Mouse (Mus musculus): ENCODE measurements at regions not wholly inside any gene's neighbourhood (a gene's known extent, or its start where the extent isn't known, plus 50 kb on each side); places are given as distances from the start of the nearest gene placed in this dataset.
"Not testable (repeated sequence)": the region's sequence is repeated elsewhere in the genome, so short reads cannot be mapped to it uniquely, and the experiment has no call there.

- not testable (repeated sequence) for H3K9ac ChIP-seq; H3K27me3 ChIP-seq; ATAC-seq (ENCODE audit: low read depth); H3K36me3 ChIP-seq; H3K4me2 ChIP-seq; H3K4me3 ChIP-seq; H3K4me1 ChIP-seq (replicated peaks); H3K27ac ChIP-seq (replicated peaks)
- peaks cover 35% of the 10 kb centered on the region; the same call in 1 of the 2 replicates for H3K9me3 ChIP-seq
- WGBS, result 90% methylated on average over 20 of the region's 20 CpGs
These were observed 79.6 kb downstream of the Gm10715 start for GRCm38 (mm10) chr9:3116311-3116710.

- no peaks in the 10 kb centered on the region for H3K4me1 ChIP-seq (replicated peaks)
- ATAC-seq (ENCODE audit: low read depth), result no peak
- no peak overlapping the region for H3K9ac ChIP-seq
- no peak overlapping the region for H3K4me2 ChIP-seq
- H3K27me3 ChIP-seq, result no peaks in the 10 kb centered on the region
- no peak overlapping the region for H3K4me3 ChIP-seq
- H3K27ac ChIP-seq (replicated peaks), result no peak overlapping the region
- H3K36me3 ChIP-seq, result no peaks in the 10 kb centered on the region
- H3K9me3 ChIP-seq, result peaks cover 45% of the 10 kb centered on the region
These were observed 124.5 kb downstream of the Gm10715 start for GRCm38 (mm10) chr9:3161181-3161580.

GRCm38 (mm10) chr9:3184343-3184742 is 147.7 kb downstream of the Gm10715 start:
- Histone ChIP-seq H3K9me3 (peaks cover 57% of the 10 kb centered on the region), H3K36me3 (no peaks in the 10 kb centered on the region), H3K9ac (no peak overlapping the region), H3K27me3 (no peaks in the 10 kb centered on the region), H3K4me1 (replicated peaks) (no peaks in the 10 kb centered on the region), H3K4me3 (no peak overlapping the region), H3K4me2 (no peak overlapping the region), H3K27ac (replicated peaks) (no peak overlapping the region)
- no peak for ATAC-seq (ENCODE audit: low read depth)

GRCm38 (mm10) chr9:3199151-3200018 is 135.6 kb upstream of the Alkbh8 start:
- Histone ChIP-seq H3K9me3 (peaks cover 12% of the 10 kb centered on the region; the same call in 1 of the 2 replicates), H3K27me3 (no peaks in the 10 kb centered on the region), H3K4me2 (no peak overlapping the region), H3K36me3 (no peaks in the 10 kb centered on the region), H3K4me3 (no peak overlapping the region), H3K27ac (replicated peaks) (no peak overlapping the region), H3K9ac (no peak overlapping the region), H3K4me1 (replicated peaks) (no peaks in the 10 kb centered on the region)
- no peak for ATAC-seq (ENCODE audit: low read depth)
- 35% methylated on average over 33 of the region's 33 CpGs for WGBS

GRCm38 (mm10) chr9:3200019-3200347 is 135.0 kb upstream of the Alkbh8 start:
- H3K27me3 ChIP-seq; H3K36me3 ChIP-seq; H3K4me2 ChIP-seq; H3K9ac ChIP-seq; H3K4me1 ChIP-seq (replicated peaks); H3K27ac ChIP-seq (replicated peaks); H3K4me3 ChIP-seq; ATAC-seq (ENCODE audit: low read depth): not testable (repeated sequence)
- peaks cover 16% of the 10 kb centered on the region; the same call in 1 of the 2 replicates for H3K9me3 ChIP-seq
- WGBS, result 50% methylated on average over 16 of the region's 16 CpGs

GRCm38 (mm10) chr9:3208120-3208519 is 126.8 kb upstream of the Alkbh8 start:
- not testable (repeated sequence) for H3K4me2 ChIP-seq; H3K4me3 ChIP-seq; H3K36me3 ChIP-seq; ATAC-seq (ENCODE audit: low read depth); H3K4me1 ChIP-seq (replicated peaks); H3K9ac ChIP-seq; H3K27ac ChIP-seq (replicated peaks); H3K27me3 ChIP-seq
- 92% methylated on average over 1 of the region's 1 CpGs for WGBS
- H3K9me3 ChIP-seq, result peaks cover 20% of the 10 kb centered on the region

- Histone ChIP-seq H3K9me3 (peaks cover 41% of the 10 kb centered on the region; the same call in 1 of the 2 replicates), H3K27ac (replicated peaks) (no peak overlapping the region), H3K4me3 (no peak overlapping the region), H3K9ac (no peak overlapping the region), H3K4me1 (replicated peaks) (no peaks in the 10 kb centered on the region), H3K36me3 (no peaks in the 10 kb centered on the region), H3K27me3 (no peaks in the 10 kb centered on the region), H3K4me2 (no peak overlapping the region)
- peak; percentile 100 for ATAC-seq (ENCODE audit: low read depth)
- 62% methylated on average over 10 of the region's 10 CpGs for WGBS
These were observed 76.3 kb upstream of the Alkbh8 start for GRCm38 (mm10) chr9:3258396-3259300.

- no peak for ATAC-seq (ENCODE audit: low read depth)
- no peak overlapping the region for H3K4me3 ChIP-seq
- H3K27ac ChIP-seq (replicated peaks), result no peak overlapping the region
- no peaks in the 10 kb centered on the region for H3K36me3 ChIP-seq
- 77% methylated on average over 5 of the region's 5 CpGs for WGBS
- no peaks in the 10 kb centered on the region for H3K4me1 ChIP-seq (replicated peaks)
- no peaks in the 10 kb centered on the region for H3K27me3 ChIP-seq
- peaks cover 42% of the 10 kb centered on the region; the same call in 1 of the 2 replicates for H3K9me3 ChIP-seq
- no peak overlapping the region for H3K4me2 ChIP-seq
- H3K9ac ChIP-seq, result no peak overlapping the region
These were observed 74.8 kb upstream of the Alkbh8 start for GRCm38 (mm10) chr9:3260181-3260580.

- Histone ChIP-seq H3K27me3 (no peaks in the 10 kb centered on the region), H3K4me1 (replicated peaks) (no peaks in the 10 kb centered on the region), H3K4me3 (no peak overlapping the region), H3K9ac (no peak overlapping the region), H3K27ac (replicated peaks) (no peak overlapping the region), H3K4me2 (no peak overlapping the region), H3K36me3 (no peaks in the 10 kb centered on the region), H3K9me3 (peaks cover 44% of the 10 kb centered on the region; the same call in 1 of the 2 replicates)
- 88% methylated on average over 2 of the region's 2 CpGs for WGBS
- no peak for ATAC-seq (ENCODE audit: low read depth)
These were observed 74.1 kb upstream of the Alkbh8 start for GRCm38 (mm10) chr9:3260860-3261259.

GRCm38 (mm10) chr9:3264467-3264866 is 70.5 kb upstream of the Alkbh8 start:
- H3K4me1 ChIP-seq (replicated peaks), result no peaks in the 10 kb centered on the region
- ATAC-seq (ENCODE audit: low read depth), result no peak
- H3K36me3 ChIP-seq, result no peaks in the 10 kb centered on the region
- peaks cover 48% of the 10 kb centered on the region; the same call in 1 of the 2 replicates for H3K9me3 ChIP-seq
- H3K9ac ChIP-seq, result no peak overlapping the region
- no peak overlapping the region for H3K4me3 ChIP-seq
- no peaks in the 10 kb centered on the region for H3K27me3 ChIP-seq
- H3K27ac ChIP-seq (replicated peaks), result no peak overlapping the region
- no peak overlapping the region for H3K4me2 ChIP-seq

GRCm38 (mm10) chr9:3280496-3280895 is 54.4 kb upstream of the Alkbh8 start:
- not testable (repeated sequence) for H3K27ac ChIP-seq (replicated peaks); H3K4me1 ChIP-seq (replicated peaks); H3K9me3 ChIP-seq; H3K4me3 ChIP-seq; H3K9ac ChIP-seq; H3K4me2 ChIP-seq; H3K36me3 ChIP-seq; H3K27me3 ChIP-seq; ATAC-seq (ENCODE audit: low read depth)
- WGBS, result 85% methylated on average over 8 of the region's 8 CpGs

- H3K4me3 ChIP-seq; H3K4me1 ChIP-seq (replicated peaks); H3K27me3 ChIP-seq; H3K9ac ChIP-seq; H3K9me3 ChIP-seq; H3K36me3 ChIP-seq; ATAC-seq (ENCODE audit: low read depth); H3K4me2 ChIP-seq; H3K27ac ChIP-seq (replicated peaks): not testable (repeated sequence)
- whole genome bisulfite sequencing, result 88% methylated on average over 3 of the region's 3 CpGs
These were observed 53.0 kb upstream of the Alkbh8 start for GRCm38 (mm10) chr9:3281906-3282305.
